Mouse (Mus musculus): ENCODE results near the gene Ipo9.

- TF ChIP-seq CTCF (conservative IDR thresholded peaks at IDR 0.05; ENCODE audit: low read length), result no peak
- TF ChIP-seq NANOG (IDR thresholded peaks at IDR 0.05; ENCODE audit: borderline replicate concordance, low read length), result no peak
- no peak for TF ChIP-seq POU5F1 (IDR thresholded peaks at IDR 0.05; ENCODE audit: borderline replicate concordance, low read length)
Observed at GRCm38 (mm10) chr1:135462736-135463135, 32.4 kb upstream of the Ipo9 start.
